Mouse (Mus musculus) spleen, adult 2 months (tissue): ENCODE results near the gene Htr1a. TPM values are rescaled to one million over a fixed set of nuclear protein-coding genes. Genes with fewer than 3 reads are reported as not detected.

ENCODE experiments used
- DNase-seq, 2 experiments: peaks; one replicate each; pipeline versions ENCODE4 v3.0.0 to v3.0.0-alpha.2; 2012 to 2021; ENCODE audit warnings: low spot score in 2 of 2, low read depth in 1 of 2
- H3K27ac ChIP-seq: fragments of 200-500 bp; 2 replicates; pipeline ENCODE4 v1.5.1; 2012; ENCODE audit warnings: low read length, inconsistent platforms; ENCODE audit not compliant: insufficient read depth
- H3K27me3 ChIP-seq: fragments of 200-500 bp; 2 replicates; pipeline ENCODE4 v1.6.1; 2012; ENCODE audit warnings: mild to moderate bottlenecking, moderate library complexity, low read length, inconsistent platforms; ENCODE audit not compliant: control insufficient read depth, insufficient read depth
- H3K36me3 ChIP-seq: fragments of 200-500 bp; 2 replicates; pipeline ENCODE4 v1.6.1; 2012; ENCODE audit warnings: mild to moderate bottlenecking, low read length, inconsistent platforms; ENCODE audit not compliant: control insufficient read depth, insufficient read depth
- H3K4me1 ChIP-seq: fragments of 200-500 bp; 2 replicates; pipeline ENCODE4 v1.6.1; 2011; ENCODE audit warnings: inconsistent platforms; ENCODE audit not compliant: control insufficient read depth, insufficient read depth, insufficient read length
- H3K4me3 ChIP-seq: fragments of 200-500 bp; 2 replicates; pipeline ENCODE4 v1.5.1; 2011; ENCODE audit warnings: mild to moderate bottlenecking, inconsistent platforms; ENCODE audit not compliant: insufficient read depth, insufficient read length; ENCODE audit errors: extremely low read depth
- CTCF ChIP-seq: fragments of 200-500 bp; IDR thresholded peaks from 2 replicates; pipeline ENCODE4 v1.5.1; 2011; ENCODE audit warnings: mild to moderate bottlenecking, inconsistent platforms; ENCODE audit not compliant: insufficient read depth, insufficient read length, insufficient replicate concordance; ENCODE audit errors: extremely low read depth
- POLR2A ChIP-seq: fragments of 200-500 bp; IDR thresholded peaks from 2 replicates; pipeline ENCODE4 v1.6.1; 2011; ENCODE audit warnings: low read depth, low read length, inconsistent platforms
- WGBS: fragments of 180-500 bp; shearing (Covaris S2); methylation state at CpG from one replicate; pipeline ENCODE4 v1.1.7; 2018; 5-methylcytosine and 5-hydroxymethylcytosine counted together
- polyA plus RNA-seq: library from polyadenylated mRNA; depleted of rRNA; stranded (reverse); fragments of >200 nt; gene quantifications from 2 replicates; pipeline ENCODE4 v1.2.3, GENCODE M21; 2012; rRNA removed

Htr1a gene
- polyA plus RNA-seq, 1 experiment: not detected

GRCm38 (mm10) chr13:105444238-105444894 lies 927 bp downstream of the Htr1a start:
- H3K36me3 ChIP-seq: no peaks in the 10 kb centered on the region
- DNase-seq: no peak
- WGBS: 7% methylated on average over 39 of the region's 39 CpGs
- TF ChIP-seq POLR2A (no peak), CTCF (no peak)
- H3K27me3 ChIP-seq: no peaks in the 10 kb centered on the region
- H3K4me3 ChIP-seq: no peak overlapping the region
- no peak overlapping the region for H3K27ac ChIP-seq
- no peaks in the 10 kb centered on the region for H3K4me1 ChIP-seq

- 9% methylated on average over 26 of the region's 26 CpGs for WGBS
- no peaks in the 10 kb centered on the region for H3K27me3 ChIP-seq
- H3K4me3 ChIP-seq: no peak overlapping the region
- TF ChIP-seq POLR2A: no peak
- no peak for TF ChIP-seq CTCF
- H3K4me1 ChIP-seq: no peaks in the 10 kb centered on the region
- no peaks in the 10 kb centered on the region for H3K36me3 ChIP-seq
- no peak overlapping the region for H3K27ac ChIP-seq
- no peak for DNase-seq
Observed at GRCm38 (mm10) chr13:105444895-105445281, 1.4 kb downstream of the Htr1a start.

DNA sequence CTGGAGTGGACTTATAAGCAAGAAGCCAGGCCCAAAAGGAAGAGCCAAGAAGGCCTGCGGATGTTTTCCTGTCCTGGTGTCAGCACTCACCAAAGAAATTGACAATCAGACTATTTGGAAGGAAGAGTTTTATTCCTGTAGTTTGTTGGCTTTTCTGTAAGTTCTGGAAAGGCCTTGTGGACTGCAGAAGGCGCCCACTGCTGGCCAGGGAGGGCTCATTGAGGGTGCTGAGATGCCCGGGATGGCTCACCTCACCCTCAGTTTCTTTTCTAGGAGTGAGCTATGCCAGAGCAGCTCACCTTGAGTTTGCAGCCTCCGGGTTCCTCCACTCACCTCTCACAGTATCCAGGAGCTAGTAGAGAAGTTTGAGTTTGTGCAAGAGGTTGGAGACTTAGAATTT lies 2.8 kb downstream of the Htr1a start:
- no peaks in the 10 kb centered on the region for H3K36me3 ChIP-seq
- DNase-seq: no peak
- TF ChIP-seq POLR2A (no peak), CTCF (no peak)
- H3K4me3 ChIP-seq: no peak overlapping the region
- H3K27ac ChIP-seq: no peak overlapping the region
- no peaks in the 10 kb centered on the region for H3K4me1 ChIP-seq
- 6% methylated on average over 4 of the region's 4 CpGs for WGBS
- H3K27me3 ChIP-seq: no peaks in the 10 kb centered on the region

- Histone ChIP-seq H3K4me1 (no peaks in the 10 kb centered on the region), H3K36me3 (no peaks in the 10 kb centered on the region), H3K27me3 (no peaks in the 10 kb centered on the region), H3K4me3 (no peak overlapping the region), H3K27ac (no peak overlapping the region)
- TF ChIP-seq CTCF: no peak
- TF ChIP-seq POLR2A: no peak
- 43% methylated on average over 2 of the region's 2 CpGs for WGBS
- no peak for DNase-seq
Observed at GRCm38 (mm10) chr13:105447695-105448094, 4.3 kb downstream of the Htr1a start.

DNA sequence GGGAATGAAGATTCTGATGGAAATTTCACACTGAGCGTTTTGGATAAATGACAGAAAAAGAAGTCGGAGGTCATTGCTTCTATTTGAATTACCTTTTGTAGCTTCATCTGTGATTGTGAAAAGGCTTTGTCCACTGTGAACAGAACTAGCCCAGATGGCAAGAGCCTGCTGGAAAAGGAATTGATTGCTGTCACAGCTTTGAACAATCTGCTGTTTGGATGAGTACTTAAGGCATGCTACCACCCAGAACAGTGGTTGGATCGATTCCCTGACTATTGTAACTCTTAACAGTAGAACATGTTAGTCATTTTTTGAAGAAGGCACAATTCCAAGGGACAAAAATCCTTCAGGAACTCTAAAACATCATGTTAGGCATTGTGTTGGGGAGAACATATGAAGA lies 8.1 kb downstream of the Htr1a start:
- TF ChIP-seq CTCF (no peak), POLR2A (no peak)
- Histone ChIP-seq H3K27ac (no peak overlapping the region), H3K4me1 (no peaks in the 10 kb centered on the region), H3K27me3 (no peaks in the 10 kb centered on the region), H3K4me3 (no peak overlapping the region), H3K36me3 (no peaks in the 10 kb centered on the region)
- DNase-seq: no peak
- 88% methylated on average over 3 of the region's 3 CpGs for WGBS

Other genes starting within 250 kb of the Htr1a start
- gene Rnf180, start 148.8 kb upstream of the Htr1a start, polyA plus RNA-seq: 0.86 and 1.1 TPM in 2 replicates